Mouse (Mus musculus) heart, embryonic 10.5 days (tissue): Measurements from ENCODE around the gene Gprc6a. TPM values are rescaled to one million over a fixed set of nuclear protein-coding genes. Genes with fewer than 3 reads are reported as not detected.

ENCODE experiments used
- polyA plus RNA-seq: library from polyadenylated mRNA; unstranded; fragments of >200 nt; fragmentation: Nextera tagmentation; extraction: Ambion mirVana; gene quantifications from 2 replicates; pipeline ENCODE4 v1.2.1, GENCODE M21; 2016

The Gprc6a gene
- polyA plus RNA-seq, 1 experiment from 2014 or later: not detected

Other genes starting within 250 kb of the Gprc6a start
- 0.67 TPM in 1 of 2 replicates, not detected in the other for gene Gm49339, start 150.8 kb downstream of the Gprc6a start, polyA plus RNA-seq
- not detected in 2 replicates for gene Lilr4b, start 150.8 kb downstream of the Gprc6a start, polyA plus RNA-seq
- 0.21 and 0.36 TPM in 2 replicates for gene Lilrb4a, start 140.5 kb downstream of the Gprc6a start, polyA plus RNA-seq
- gene Fam162b, start 40.9 kb downstream of the Gprc6a start, polyA plus RNA-seq: 0.32 and 2.5 TPM in 2 replicates
- gene Rfx6, start 46.3 kb upstream of the Gprc6a start, polyA plus RNA-seq: 0.68 TPM in 1 of 2 replicates, not detected in the other